Mouse (Mus musculus): ENCODE data around the gene Nfic.

The Nfic gene

DNA sequence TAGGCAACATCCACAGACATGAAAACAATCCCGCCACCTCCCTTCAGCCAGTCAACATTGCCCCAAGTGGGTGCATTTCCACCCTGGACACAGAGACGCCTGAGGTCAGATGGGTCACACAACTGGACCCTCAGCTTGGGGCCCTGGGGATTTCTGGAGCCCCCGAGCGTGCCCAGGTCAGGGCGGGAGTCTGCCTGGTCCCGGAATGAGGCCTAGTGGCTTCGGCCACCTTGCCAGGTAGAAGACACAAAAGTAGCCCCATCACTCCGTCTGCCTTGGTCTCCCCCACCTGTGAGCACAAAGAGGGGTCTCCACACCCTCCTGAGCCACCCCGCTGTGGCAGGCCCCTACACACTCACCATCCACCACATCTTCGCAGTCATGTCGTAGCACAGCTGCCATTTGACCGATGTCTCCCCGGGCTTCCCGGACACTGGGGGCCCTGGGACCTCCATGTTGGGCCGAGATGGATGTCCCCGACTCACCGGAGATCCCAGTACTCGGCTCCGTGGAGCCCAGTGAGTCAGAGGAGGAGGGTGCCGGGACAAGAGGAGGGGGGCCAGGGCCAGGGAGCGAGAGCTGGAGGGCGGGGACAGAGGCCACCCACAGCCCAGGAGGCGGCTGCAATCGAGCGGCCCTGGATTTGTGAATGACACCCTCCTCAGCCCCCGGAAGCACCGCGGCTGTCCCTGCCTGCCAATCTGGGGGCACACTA is at the start of gene Nfic:
TSS of gene Nfic (minus strand) at position 455 of the 715 bp plus-strand sequence.
- no peak for DNase-seq

DNA sequence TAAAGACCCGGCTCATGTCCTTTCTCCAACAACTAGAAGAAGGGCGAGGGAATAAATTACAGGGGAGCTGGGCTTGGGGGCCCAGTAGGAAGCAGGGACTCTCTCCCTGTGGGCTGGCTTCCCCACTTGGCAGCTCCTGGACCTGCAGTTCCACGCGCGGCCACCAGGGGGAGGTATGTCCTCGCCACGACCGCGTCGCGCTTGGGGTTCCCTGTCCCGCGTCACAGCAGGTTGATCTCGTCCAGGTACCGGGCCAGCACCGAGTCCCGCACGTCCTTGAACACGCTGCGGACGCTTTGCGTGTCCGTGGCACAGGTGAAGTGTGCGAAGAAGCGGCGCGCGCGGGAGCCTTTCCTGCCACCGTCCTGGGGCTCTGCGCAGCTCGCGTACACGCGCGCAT is 47.2 kb upstream of the Nfic start:
- peak; percentile 92 for DNase-seq

- no peak for DNase-seq
Measured at GRCm38 (mm10) chr10:81501863-81502262, 46.4 kb upstream of the Nfic start.

- DNase-seq: no peak
Measured at GRCm38 (mm10) chr10:81500032-81500431, 44.6 kb upstream of the Nfic start, which contains the start of gene S1pr4. Gene S1pr4, minus strand, starts transcription at chr10:81500132.

DNA sequence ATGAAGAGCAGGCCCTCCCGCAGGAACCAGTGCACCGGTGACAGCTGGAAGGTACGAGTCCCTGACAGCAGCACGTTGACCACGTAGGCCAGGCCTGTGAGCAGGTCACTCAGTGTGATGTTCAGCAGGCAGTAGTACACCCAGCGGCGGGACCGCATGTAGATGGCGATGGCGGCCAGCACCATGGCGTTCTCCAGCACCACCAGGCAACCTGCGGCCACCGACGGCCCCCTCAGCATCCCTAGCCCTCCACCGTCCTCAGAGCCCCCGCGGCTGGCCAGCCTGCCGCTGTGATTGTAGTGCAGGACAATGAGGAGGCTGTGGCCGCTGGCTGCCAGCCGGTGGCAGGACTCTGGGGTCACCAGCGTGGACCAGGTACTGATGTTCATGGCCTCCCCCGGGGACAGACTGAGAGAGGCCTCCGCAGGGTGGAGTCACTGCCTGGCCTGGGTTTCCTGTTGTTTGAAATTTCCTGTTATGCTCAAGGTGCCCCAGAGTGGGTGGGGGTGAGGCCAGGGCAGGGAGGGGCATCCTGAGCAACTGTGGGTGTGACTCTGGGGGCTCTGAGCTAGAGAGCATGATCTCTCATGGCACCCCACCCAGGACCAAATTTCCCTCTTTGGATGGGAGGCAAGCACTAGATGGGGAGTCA is 43.9 kb upstream of the Nfic start:
- DNase-seq: peak; percentile 85

DNA sequence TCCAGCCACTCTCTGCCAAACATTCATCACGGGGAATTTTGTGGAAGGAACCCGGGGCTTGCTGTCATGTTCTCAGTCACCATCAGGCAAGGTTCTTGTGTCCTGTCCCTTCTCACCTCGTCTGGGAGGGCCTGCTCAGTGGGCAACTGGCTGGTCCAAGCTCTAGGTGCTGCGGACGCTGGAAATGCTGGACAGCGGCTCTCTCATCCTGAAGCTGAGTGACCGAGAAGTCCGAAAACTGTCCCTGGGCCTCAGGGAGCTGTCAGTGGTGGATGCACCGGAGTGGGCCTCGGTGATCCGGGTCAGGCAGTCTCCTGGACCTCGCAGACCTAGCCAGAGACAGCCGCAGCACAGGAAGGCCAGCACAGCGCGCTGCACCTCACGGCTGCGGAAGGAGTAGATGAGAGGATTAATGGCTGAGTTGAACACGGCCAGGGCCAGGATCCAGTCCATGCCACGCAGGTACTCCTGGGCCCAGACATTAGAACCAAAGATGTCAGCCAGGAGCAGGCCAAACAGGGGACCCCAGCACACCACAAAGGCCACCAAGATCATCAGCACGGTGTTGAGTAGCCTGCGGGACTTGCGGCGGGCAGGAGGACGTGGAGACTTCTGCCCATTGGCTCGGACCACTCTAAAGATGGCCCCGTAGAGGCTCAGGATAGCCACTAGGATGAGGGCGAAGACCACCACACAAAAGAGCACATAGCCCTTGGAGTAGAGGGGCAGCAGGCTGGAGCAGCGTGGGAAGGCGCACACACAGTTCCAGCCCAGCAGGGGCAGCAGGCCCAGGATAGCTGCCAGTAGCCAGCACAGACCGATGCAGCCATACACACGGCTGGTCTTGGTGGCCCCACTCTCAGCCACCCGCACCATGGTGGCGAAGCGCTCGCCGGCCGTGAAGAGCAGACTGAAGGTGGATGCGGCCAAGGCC is 43.1 kb upstream of the Nfic start:
- peak; percentile 39 for DNase-seq

- DNase-seq: peak; percentile 47
Measured at GRCm38 (mm10) chr10:81497401-81498270, 42.2 kb upstream of the Nfic start.

- no peak for DNase-seq
Measured at GRCm38 (mm10) chr10:81496969-81497368, 41.5 kb upstream of the Nfic start.

GRCm38 (mm10) chr10:81496264-81496901 is 40.9 kb upstream of the Nfic start, which contains the start of gene Ncln:
Gene Ncln, minus strand, starts transcription at chr10:81496392.
- peak; percentile 98 for DNase-seq

DNA sequence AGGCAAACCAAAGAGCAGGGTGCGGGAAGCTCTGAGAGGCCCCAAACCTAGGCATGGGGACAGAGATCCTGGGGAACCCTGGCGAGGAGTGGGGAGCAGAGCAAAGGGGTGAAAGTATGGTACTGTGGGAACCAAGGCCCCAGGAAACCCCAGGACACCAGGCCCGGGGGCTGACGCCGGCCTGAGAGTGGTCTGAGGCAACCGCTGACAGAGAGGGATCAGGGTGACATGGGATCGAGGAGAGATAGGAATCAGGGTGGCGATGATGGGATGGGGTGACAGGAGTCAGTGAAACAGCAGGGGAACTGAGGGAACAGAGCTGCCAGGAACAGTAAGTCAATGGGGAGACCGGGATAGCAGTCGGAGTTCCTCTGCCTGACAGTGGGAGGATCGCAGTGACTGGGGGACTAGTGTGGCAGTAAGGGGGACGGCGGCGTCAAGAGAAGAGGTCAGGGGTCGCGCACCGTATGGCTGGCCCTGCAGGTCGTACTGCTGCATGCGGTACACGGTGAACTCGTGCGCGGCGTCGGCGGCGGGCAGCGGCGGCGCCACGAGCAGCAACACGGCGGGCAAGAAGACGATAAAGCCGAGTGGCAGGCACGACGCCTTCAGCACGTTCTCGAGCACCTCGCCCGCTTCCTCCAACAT is 40.3 kb upstream of the Nfic start:
- DNase-seq: no peak

DNA sequence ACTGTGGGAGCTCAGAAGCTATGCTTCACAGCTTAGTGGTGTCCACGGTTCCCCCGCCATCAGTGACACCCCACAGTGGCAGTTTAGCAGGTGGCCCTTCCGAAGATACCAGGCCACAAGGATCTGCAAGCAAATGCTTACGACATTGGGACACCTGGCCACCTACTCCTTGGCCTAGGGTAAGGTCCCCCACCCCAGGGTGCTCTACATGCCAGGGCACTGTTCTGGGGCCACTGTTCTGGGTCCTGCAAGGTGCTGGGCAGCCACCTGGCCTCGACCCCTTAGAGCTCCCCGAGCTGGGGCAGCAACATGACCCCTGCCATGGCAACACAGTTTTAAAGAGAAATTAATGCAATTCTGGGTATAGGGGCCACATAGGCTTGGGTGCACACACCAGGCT is 39.7 kb upstream of the Nfic start:
- no peak for DNase-seq

- no peak for DNase-seq
Measured at GRCm38 (mm10) chr10:81494260-81495041, 39.0 kb upstream of the Nfic start.

DNA sequence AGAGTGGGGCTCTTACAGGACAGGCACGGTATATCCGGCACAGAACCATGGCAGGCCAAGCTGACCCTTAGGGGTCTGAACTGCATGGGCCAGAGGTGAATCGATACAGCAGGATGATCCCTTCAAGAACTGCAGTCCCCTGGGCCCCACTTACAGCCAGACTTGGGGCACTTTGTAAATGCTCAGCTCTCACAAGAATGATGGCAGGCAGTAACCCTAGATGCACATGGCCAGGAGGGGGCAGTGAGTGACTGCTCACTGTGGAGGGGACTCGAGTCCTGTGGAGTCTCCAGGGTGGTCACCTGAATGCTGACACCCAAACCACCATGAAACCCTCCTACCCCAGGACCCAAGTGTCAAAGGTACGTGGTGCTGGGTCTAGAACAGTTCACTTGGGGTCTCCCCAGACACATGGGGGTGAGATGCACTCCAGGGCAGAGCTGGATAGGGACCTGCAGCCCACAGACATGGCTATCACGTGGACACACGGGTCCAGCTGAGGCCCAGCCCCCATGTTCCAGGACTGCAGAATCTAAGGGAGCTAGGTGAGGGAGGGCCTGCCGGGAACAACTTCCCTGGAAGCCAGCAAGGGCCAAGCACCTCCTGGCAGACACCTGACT is 38.3 kb upstream of the Nfic start:
- peak; percentile 46 for DNase-seq

- no peak for DNase-seq
Measured at GRCm38 (mm10) chr10:81492606-81493240, 37.3 kb upstream of the Nfic start.

- no peak for DNase-seq
Measured at GRCm38 (mm10) chr10:81491018-81491417, 35.6 kb upstream of the Nfic start.

GRCm38 (mm10) chr10:81489941-81490340 is 34.5 kb upstream of the Nfic start:
- no peak for DNase-seq

GRCm38 (mm10) chr10:81488081-81488480 is 32.6 kb upstream of the Nfic start:
- DNase-seq: no peak

- DNase-seq: no peak
Measured at GRCm38 (mm10) chr10:81486496-81486895, 31.1 kb upstream of the Nfic start.

- DNase-seq: no peak
Measured at GRCm38 (mm10) chr10:81485479-81486018, 30.1 kb upstream of the Nfic start.
